Mouse (Mus musculus): ENCODE results near the gene Tceal3.
"Not testable (repeated sequence)": the region's sequence is repeated elsewhere in the genome, so short reads cannot be mapped to it uniquely, and the experiment has no call there.

Gene Tceal3

DNA sequence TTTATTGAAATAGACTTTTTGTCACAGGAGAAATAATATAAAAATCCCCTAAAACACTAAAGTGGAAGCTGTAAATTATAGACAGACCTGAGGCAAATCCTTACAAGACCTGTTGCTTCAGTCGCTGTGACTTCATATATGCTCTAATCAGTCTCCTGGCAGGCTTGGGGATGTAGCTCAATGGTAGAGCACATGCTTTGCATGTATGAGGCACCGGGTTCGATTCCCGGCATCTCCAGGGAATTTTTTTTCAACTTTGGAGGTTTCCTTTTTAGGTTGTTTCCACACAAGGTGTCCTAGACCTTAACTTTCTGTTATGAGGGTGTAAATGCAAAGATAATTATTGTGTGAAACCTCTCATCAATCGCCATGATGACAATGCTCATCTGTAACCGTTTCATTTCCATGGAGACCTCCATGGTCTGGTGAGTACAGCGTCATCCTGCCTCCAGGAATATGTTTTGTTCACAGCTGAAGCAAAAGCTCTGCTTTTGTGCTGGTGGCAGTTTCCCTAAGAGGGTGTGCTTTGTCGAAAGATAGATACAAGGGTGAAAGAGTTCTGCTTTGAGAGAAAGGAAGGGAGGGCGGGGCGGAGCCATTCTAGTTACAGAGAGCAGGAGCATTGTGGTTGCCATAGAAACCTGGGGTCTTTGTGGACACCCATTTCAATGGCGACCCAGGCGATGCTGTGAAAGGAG is at the start of gene Tceal3:
Gene Tceal3, plus strand, starts transcription at position 644 of the 698 bp plus-strand sequence.
- peak; percentile 32 for DNase-seq (ENCODE audit: extremely low spot score)

DNA sequence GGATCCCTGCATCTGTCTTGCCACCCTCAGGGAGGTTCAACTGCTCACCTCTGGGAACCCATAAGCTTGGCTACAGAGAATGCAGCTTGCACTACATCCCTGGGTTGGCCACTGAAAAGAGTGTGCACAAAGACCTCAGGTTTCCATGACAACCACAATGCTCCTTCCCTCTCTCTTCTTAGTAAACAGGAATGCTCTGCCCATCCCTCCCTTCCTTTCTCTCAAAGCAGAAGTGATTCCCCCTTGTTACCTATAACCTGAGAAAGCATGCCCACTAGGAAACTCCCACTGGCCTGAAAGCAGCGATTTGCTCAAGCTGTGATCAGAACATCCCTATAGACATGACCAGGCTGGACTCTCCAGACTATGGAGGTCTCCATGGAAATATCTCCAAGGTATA is 46.7 kb upstream of the Tceal3 start, which contains the start of gene Kir3dl2:
Gene Kir3dl2, minus strand, starts transcription at position 101 of the 400 bp plus-strand sequence.
- DNase-seq (ENCODE audit: extremely low spot score), result not testable (repeated sequence)

DNA sequence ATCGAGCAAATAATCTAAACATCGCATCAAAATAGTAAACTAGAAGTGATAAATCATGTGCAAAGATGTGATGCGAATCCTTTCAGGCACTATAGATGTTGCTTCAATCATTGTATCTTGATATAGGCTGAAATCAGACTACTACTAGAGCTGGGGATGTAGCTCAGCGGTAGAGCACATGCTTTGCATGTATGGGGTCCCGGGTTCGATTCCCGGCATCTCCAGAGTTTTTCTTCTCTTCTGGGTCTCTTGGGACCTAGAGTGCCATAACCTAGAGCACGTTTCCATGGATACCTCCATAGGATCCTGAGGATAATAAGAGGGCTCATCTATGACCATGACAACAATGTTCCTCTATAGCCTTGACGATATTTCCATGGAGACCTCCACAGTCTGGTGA is 21.5 kb upstream of the Tceal3 start:
- not testable (repeated sequence) for DNase-seq (ENCODE audit: extremely low spot score)

DNA sequence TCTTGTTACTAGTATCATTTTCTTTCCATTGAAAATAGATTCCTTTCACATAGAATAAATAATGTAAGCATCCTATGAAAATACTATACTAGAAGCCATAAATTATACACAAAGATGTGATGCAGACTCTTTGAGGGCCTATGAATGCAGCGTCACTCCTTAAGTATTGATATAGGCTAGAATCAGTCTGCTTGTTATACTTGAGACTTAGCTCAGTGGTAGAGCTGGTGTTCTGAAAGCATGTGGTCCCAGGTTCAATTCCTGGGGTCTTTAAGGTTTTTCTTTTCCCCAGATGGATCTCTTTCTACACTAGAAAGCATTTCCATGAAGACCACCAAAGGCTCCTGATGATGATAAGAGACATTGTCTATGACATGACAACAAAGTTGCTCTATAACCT is 6.0 kb upstream of the Tceal3 start:
- DNase-seq (ENCODE audit: extremely low spot score), result no peak

DNA sequence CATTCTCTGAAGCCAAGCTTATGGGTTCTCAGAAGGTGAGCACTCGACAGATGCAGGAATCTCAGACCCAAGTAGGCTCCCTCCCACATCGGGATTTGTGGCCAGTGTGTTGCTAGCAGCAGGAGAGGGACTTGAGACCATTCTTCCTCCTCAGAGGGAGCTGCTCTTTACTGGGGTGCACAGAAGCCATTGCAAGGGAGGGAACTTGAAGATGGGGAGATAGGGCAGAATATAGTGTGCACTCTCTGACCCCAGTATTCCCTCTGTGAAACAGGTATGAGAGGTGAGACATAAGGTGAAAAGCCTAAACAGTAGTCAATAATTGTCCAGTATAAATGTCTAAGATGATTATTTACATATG is 235 bp downstream of the Tceal3 start:
- no peak for DNase-seq (ENCODE audit: extremely low spot score)

DNA sequence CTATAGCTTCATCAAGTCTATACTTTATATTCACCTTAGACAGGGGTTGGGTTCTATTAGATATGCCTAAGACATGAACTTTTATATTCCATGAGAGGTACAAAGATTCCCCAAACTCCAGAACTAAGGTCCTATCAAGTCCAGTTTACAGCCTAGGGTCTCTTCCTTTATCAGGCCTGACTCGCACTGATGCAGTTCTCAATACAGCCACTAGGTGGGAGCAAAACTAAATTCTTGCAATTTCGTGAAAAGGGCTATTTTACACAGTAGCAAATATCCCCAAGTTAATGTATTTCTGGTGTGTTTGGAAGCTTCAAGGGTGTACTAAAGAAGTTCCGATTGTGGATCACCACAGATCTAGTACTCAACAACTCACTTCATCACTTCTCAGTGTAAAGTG is 8.8 kb downstream of the Tceal3 start:
- DNase-seq (ENCODE audit: extremely low spot score), result peak; percentile 9

DNA sequence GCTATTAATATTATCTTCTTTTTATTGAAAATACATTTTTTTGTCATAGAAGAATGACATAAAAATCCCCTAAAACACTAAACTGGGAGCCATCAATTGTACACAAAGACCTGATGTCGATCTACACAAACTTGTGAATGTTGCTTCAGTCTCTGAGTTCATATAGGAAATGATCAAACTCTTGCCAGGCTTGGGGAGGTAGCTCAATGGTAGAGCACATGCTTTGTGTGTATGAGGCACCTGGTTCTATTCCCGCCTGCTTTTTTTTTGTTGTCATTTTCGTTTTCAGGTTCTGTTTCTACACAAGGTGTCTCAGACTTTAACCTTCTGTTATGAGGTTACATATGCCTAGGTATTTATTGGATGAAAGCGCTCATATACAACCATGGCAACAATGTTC is 16.3 kb downstream of the Tceal3 start:
- no peak for DNase-seq (ENCODE audit: extremely low spot score)

DNA sequence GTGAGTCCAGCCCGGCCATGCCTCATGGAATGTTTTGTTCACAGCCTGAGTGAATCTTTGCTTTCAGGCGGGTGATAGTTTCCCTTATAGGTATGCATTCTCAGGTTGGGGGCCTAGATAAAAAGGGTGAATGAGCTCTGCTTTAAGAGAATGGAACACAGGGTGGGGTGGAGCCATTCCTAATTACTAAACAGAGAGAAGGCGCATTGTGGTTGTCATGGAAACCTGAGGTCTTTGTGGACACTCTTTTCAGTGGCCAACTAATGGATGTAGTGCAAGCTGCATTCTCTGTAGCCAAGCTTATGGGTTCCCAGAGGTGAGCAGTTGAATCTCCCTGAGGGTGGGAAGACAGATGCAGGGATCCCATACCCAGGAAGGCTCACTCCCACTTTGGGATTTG is 16.8 kb downstream of the Tceal3 start:
- no peak for DNase-seq (ENCODE audit: extremely low spot score)

DNA sequence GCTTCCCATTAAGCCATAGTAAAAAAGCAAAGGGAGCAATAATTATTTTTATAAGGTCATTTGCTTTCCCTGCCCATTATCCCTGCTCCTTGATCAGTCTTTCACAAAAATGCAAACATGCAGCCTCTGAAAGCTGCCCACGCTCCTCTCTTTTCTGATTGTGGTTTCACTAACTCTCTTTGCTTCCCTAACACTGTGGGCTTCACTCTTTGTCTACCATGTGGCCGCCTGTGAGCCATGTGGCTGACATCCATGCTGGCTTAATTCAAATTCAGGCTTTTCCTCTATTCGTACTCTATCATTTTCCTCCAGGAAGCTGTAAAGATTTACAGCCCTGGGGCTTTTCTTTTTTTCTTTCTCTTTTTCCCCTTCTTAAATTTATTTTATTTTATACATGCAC is 20.7 kb downstream of the Tceal3 start:
- DNase-seq (ENCODE audit: extremely low spot score), result no peak

DNA sequence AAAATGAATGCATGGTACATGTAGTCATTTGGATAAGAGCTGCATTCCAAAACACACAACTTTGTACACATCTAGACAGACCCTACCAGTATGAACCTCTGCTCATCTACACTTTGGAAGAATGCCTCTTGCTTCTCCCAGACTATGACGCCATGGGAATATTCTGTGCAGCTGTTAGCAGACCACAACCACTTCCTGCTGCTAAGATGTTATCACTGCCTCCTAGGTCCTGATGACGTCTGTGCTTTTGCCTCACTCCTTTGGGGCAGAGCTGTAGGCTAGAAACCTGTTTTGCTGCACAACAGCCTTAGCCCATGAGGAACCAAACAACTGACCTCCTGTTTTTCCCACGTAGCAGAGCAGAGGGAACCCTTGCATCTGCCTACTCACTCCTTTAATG is 25.2 kb downstream of the Tceal3 start:
- DNase-seq (ENCODE audit: extremely low spot score), result not testable (repeated sequence)

DNA sequence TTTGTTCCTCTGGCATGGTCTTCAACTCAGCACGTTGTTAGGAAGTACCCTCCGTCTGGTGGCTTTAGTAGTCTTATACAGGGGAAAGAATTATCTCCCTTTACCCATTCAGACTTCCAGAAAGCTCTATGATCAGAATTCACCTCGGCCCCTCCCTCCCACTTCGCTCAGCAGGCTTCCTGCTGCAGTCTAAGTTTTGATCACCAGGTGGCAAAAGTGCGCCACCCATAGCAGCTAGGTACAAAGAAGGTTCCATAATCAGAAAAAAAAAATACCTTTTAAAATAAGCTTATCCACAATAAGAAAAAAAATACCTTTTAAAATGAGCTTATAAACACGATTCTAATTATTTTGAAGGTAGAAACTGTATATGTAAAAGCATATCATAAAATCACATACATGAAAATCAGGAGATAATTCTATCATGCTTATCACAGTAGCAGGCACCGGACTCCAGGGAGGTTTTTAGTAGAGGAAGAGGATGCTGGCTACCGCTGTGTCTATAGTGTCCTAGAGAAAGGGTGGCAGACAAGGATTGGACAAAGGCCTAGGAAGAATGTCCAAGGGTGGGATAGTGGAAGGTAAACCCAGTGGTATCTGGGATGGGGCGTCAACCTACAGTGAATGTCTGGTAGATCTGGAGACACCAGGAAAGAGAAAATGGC is 34.4 kb downstream of the Tceal3 start:
- DNase-seq (ENCODE audit: extremely low spot score), result peak; percentile 3

DNA sequence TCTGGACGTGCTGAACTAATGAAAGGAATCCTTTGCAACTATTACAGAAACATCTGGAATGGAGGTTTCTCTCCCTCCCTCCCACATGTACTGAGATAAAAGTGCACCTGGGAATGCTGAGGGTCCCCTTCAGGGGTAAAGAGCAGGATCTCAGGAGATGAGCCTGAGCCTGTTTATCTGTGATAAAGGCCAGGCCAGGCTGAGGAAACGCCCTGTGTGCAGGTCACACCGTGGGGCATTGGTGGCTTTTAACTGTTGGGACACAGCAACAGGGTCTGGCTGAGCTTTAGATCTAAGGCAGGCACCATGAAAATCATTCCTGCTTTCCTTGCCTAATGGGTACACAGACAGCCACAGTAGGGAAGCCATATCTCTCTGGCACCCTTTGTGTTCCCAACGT is 35.3 kb downstream of the Tceal3 start:
- DNase-seq (ENCODE audit: extremely low spot score), result no peak

DNA sequence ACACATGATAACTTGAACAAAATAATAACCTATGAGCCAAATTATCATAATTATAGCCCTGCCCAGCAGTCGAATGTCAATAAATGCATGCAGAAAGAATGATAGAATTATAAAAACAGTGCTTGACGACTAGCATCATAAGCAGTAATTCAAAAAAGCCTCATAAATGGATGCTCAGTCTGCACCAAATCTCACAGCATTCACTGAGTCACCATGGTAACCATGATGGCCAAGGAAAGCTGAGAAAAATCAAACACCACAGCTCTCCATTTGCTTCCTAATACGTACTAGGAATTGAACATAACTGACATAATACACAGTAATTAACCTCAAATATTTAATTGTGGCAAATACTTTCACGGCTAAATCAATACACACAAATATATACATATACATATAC is 44.5 kb downstream of the Tceal3 start:
- no peak for DNase-seq (ENCODE audit: extremely low spot score)

DNA sequence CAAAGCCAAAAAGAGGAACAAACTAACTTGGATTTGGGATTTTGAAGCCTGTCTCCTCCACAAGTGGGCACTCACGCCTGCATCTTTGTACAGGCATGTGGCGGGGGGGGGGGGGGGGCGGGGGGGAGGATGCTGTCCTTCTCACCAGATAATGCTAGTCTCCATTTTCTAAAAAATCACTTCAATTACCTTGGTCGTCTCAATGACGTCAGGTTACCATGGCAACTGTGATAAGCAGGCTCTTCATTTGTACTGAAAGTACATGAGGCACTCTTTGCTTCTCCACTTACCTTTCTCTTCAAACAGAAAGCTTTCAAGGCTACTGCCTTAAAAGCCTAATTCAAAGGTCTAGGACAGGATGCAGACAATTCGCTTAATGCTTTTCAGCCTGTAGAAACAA is 49.1 kb downstream of the Tceal3 start:
- peak; percentile 2 for DNase-seq (ENCODE audit: extremely low spot score)

DNA sequence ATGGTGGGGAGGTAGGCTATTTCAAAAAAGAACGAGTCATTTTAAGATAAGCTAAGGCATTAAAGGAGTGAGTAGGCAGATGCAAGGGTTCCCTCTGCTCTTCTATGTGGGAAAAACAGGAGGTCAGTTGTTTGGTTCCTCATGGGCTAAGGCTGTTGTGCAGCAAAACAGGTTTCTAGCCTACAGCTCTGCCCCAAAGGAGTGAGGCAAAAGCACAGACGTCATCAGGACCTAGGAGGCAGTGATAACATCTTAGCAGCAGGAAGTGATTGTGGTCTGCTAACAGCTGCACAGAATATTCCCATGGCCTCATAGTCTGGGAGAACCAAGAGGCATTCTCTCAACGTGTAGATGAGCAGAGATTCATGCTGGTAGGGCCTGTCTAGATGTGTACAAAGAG is 55.2 kb downstream of the Tceal3 start:
- not testable (repeated sequence) for DNase-seq (ENCODE audit: extremely low spot score)

DNA sequence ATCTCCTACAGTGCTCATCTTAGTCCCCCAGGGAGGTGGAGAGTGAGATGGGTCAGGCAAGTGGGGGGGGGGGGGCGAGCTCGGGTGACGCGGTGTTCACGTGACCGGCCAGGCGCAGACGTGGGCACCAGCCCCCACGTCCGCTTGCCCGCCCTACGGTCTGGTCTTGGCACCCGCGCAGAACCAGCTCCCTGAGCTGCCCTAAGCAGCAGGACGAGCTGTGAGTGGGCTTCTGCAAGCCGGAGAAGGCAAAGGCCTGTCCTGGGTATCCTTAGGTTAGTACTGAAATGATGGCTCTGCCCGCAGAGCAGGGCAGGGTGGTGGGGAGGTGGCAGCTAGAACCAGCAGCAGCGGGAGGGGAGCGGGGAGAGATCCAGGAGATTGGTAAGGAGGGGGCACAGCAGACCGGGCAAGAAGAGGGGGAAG is 75.7 kb downstream of the Tceal3 start:
- DNase-seq (ENCODE audit: extremely low spot score), result peak; percentile 2

DNA sequence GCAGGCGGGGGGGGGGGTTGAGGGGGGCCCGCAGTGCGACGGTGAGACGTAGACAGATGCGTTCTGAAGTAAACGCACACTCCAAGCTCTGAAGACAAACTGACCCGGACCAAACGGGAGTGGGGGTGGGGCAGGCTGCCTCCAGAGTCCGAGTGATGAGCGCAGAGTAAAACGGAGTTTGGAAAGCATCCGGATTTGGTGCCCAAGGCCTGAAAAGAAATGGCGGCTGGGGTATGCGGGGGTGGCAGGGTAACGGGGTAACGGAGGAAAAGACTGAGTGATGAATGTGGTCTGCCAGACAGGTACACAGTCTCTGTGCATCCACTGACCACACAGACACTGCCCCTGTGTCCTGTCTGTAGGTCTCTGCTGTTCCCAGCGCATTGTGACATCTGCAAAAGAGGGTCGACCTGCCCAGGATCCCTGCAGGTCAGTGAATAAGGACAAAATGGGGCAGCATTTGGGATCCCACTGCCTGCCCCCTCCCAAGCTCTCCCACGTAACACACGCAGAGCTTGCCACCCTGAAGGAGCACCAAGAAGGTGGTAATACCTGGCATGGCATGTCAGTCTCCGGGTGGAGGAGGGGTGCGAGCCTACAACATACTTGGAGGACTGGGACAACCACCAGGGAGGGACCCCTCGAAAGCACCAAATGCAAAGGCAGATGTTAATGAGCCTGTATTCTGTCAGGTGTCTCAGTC is 76.3 kb downstream of the Tceal3 start:
- peak; percentile 2 for DNase-seq (ENCODE audit: extremely low spot score)

DNA sequence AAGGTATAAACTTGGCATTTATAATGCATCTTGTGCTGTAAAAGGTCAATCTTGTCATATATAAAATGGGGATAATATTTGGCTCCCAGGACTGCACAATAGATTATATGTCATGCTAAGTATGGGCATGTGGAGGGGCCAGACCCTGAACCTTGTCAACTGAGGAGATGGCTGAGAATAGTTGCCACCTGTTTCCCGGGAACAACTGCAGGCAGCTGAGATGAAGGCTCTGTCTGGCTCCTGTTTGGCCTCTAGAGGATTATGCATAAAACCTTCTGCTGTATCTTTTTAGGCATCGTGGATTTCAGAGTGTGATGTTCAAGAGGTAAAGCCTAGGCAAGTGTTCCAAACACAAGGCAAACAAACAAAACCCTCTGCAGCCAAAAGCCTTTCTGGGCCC is 78.2 kb downstream of the Tceal3 start:
- DNase-seq (ENCODE audit: extremely low spot score), result no peak

DNA sequence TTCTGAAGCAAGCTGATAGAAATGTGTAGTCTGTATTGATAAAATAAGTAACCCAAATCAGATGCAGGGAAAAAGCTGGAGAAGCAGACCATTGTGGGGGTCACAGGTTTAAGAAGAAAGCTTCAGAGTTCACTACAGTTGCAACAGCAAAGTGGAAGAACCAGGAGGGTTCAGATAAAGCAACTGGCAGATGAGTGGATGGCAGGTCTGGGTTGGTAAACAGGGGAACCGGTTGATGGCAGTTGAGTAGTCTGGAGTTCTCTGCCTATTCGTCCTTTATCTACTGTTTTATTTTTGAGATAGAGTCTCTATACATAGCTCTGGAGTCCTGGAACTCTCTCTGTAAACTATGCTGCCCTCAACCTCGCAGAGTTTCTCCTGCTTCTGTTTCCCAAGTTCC is 90.3 kb downstream of the Tceal3 start:
- no peak for DNase-seq (ENCODE audit: extremely low spot score)

DNA sequence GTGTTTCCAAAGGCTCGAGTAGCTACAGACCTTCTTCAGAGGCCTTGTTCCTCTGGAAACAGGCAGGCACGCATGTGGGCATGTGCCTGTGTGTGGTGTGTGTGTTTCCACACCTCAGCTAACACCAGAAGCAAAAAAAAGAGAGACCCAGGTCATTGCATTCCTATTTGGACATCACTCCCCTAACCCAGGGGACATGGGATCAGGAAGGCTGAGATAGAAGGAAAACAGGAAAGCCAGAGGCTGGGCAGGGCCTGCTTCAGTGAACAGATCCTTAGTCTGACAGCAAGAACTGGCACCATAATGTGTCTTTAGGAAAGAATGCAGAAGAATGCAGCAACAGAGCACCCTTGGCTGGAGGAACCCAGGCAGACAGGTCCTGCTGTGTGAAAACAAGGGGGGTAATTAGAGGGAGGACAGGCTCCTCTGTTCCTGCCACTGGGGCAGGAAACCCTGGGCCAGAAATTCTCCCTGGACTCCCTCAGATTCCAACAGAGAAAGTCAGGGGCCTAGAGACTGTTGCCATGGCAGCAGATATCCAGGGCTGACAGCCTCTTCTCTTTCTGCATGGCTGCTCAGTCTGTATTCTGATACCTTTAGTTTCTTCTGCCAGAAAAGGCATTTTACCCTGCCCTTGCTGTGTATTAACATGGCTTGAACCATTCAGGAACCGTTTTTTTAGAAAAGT is 101.1 kb downstream of the Tceal3 start:
- not testable (repeated sequence) for DNase-seq (ENCODE audit: extremely low spot score)

DNA sequence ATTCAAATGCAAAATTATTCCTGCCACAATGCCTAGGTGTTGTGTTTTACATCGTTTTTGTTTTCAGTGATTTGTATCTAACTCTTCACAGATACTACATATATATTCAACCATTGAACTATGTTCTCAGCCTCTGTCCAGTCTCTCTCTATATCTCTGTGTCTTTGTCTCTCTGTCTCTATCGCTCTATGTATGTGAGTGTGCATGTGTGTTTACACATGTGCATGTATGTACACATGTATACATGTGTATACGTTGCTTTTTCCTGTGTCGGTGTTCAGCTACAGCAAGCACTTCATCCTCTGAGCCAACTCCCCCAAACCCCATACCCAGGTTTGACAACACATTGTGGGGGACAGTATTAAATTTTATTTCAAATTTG is 101.6 kb downstream of the Tceal3 start:
- no peak for DNase-seq (ENCODE audit: extremely low spot score)

DNA sequence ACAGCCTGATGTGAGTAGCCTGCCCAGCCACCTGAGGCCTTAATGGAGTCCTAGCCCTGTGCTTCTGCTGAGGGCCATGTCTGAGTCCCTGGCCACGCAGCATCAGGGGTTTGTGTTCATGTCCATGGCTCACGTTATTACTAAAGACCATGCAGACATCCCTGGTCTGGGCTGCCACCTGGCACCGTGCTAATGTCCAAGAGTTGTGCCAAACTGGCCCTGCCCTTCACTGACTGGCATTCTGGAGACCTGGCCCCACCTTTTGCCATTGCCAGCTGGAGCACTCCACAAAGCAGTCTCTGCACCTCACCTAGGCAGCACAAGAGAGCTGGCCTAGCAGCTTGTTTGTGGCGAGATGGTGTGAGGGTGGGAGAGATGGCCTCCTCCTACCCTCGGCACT is 102.6 kb downstream of the Tceal3 start:
- no peak for DNase-seq (ENCODE audit: extremely low spot score)

Data from embryo, embryonic 9.5 days (tissue).